Mouse (Mus musculus): ENCODE measurements around the gene Dpf2.

DNA sequence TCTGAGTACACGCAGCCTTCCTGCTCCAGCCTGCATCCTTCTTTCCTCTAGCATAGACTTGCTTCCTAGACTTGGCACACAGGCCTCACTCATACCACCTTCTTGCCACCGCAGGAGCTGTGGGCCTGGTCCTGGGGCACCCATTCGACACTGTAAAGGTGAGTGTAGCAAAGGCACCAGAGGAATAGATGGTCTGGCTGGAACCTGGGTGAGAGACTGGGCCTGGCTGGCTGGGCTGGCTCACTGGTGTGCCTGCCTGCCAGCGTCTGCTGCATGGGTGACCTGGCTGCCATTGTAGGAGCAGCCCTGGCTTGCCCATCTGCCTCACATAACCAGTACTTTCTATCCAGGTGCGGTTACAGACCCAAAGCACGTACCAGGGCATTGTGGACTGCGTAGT is 33.1 kb downstream of the Dpf2 start:
- TF ChIP-seq CTCF (IDR thresholded peaks at IDR 0.05; ENCODE audit: insufficient read depth, low read length) (no peak), POLR2A (IDR thresholded peaks at IDR 0.05; ENCODE audit: borderline replicate concordance, extremely low read depth, low read depth, low read length) (no peak)
